Mouse (Mus musculus): ENCODE data around the gene Bhmt. TPM values are rescaled to one million over a fixed set of nuclear protein-coding genes. Genes with fewer than 3 reads are reported as not detected.
"Not testable (repeated sequence)": the region's sequence is repeated elsewhere in the genome, so short reads cannot be mapped to it uniquely, and the experiment has no call there.

Gene Bhmt
- polyA plus RNA-seq, 1 experiment from 2014 or later: 0.09 TPM

DNA sequence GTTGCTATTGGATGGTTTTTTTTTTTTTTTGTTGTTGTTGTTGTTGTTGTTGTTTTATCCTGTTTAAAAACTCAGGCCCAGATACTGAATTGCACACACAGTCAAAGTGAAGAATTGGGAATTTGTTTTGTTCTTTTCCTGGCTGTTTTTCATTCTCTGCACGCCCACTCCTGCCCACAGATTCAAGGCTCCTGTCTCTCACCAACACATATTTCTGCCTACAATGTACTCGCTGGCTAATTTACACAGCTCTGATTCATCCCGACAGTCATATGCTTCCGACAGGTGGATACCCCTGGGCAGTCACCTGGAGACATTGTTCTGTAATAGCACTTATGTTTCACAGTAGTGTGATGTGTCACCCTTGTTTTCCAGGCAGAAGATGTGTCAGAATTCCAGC, 33.1 kb downstream of the Bhmt start:
- Histone ChIP-seq H3K4me2 (no peak overlapping the region), H3K4me1 (no peaks in the 10 kb centered on the region), H3K36me3 (ENCODE audit: poor library complexity, severe bottlenecking) (no peaks in the 10 kb centered on the region), H3K9ac (no peak overlapping the region), H3K4me3 (no peak overlapping the region), H3K9me3 (replicated peaks) (no peaks in the 10 kb centered on the region), H3K27ac (no peak overlapping the region), H3K27me3 (no peaks in the 10 kb centered on the region)
- WGBS: 85% methylated on average over 4 of the region's 4 CpGs
- no peak for ATAC-seq

DNA sequence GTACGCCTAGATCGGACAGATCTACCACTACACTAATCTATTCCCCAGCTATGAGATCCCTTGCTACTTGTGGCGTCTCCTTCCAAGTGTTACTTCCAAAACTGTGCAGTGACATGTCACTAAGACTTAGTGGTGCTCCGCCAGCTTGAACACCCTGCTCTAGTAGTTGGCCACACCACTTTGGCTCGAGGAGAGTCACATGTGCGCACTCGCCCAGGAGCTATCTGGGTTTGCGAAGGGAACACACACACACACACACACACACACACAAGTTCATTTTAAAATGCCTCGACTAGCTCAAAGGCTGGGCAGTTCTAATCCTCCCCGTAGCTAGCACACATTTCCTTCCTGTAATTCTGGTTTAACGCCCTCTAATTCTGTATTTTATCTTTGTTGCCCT, 36.2 kb downstream of the Bhmt start:
- WGBS: 86% methylated on average over 11 of the region's 11 CpGs
- no peaks in the 10 kb centered on the region for H3K4me1 ChIP-seq
- no peaks in the 10 kb centered on the region for H3K9me3 ChIP-seq (replicated peaks)
- no peaks in the 10 kb centered on the region for H3K36me3 ChIP-seq (ENCODE audit: poor library complexity, severe bottlenecking)
- H3K9ac ChIP-seq: no peak overlapping the region
- no peak overlapping the region for H3K4me2 ChIP-seq
- no peak overlapping the region for H3K27ac ChIP-seq
- no peak for ATAC-seq
- H3K4me3 ChIP-seq: no peak overlapping the region
- no peaks in the 10 kb centered on the region for H3K27me3 ChIP-seq

DNA sequence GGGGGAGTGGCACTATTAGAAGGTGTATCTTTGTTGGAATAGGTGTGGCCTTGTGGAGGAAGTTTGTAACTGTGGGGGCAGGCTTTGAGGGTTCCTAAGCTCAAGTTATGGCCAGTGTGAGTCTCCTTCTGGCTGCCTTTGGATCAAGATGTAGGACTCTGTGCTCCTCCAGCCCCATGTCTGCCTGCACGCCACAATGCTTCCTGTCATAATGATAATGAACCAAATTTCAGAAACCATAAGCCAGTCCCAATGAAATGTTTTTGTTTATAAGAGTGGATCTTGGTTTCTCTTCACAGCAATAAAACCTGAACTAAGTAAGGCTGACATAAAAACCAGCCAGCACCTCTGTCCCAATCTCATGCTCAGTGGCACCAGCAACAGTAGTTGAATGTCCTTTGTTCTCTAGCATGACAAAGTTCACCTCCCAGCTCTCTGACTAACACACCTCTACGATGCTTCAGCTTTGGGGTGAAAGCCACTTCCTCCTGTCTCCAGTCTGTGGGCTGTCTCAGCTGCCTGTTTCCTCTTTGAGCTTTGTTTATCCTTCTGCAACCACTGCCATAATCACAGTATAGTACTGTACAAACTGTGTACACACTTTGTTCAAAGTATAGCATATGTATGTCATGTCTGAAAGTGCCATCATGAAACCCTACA, 44.6 kb downstream of the Bhmt start:
- 80% methylated on average over 2 of the region's 2 CpGs for WGBS
- H3K27me3 ChIP-seq: no peaks in the 10 kb centered on the region
- ATAC-seq: no peak

DNA sequence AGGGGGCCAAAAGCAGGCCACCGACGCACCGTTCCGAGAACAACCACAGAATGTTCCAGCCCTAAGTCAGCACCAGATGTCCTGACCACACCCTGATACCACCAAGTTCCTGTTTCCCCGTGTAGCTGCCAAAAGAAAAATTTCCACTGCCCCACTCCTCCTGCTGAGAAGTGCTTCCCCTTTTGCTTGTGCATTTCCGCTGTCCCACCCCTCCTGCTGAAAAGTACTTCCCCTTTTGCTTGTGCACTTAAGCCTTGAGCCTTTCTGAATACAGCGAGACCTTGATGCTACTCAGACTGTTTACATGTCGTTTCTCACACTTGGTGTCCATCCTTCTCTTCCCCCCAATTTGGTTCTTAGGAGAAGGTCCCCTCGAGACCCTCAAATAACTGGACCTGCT, 55.2 kb downstream of the Bhmt start:
- WGBS: 94% methylated on average over 9 of the region's 9 CpGs
- not testable (repeated sequence) for H3K4me2 ChIP-seq, H3K27me3 ChIP-seq

More for the DNA sequence above, 44.6 kb downstream of the Bhmt start:
- no peaks in the 10 kb centered on the region for H3K36me3 ChIP-seq (ENCODE audit: poor library complexity, severe bottlenecking)
- H3K27ac ChIP-seq: no peak overlapping the region
- no peak overlapping the region for H3K4me3 ChIP-seq
- no peaks in the 10 kb centered on the region for H3K9me3 ChIP-seq (replicated peaks)
- no peaks in the 10 kb centered on the region for H3K4me1 ChIP-seq
- no peak overlapping the region for H3K4me2 ChIP-seq
- no peak overlapping the region for H3K9ac ChIP-seq

DNA sequence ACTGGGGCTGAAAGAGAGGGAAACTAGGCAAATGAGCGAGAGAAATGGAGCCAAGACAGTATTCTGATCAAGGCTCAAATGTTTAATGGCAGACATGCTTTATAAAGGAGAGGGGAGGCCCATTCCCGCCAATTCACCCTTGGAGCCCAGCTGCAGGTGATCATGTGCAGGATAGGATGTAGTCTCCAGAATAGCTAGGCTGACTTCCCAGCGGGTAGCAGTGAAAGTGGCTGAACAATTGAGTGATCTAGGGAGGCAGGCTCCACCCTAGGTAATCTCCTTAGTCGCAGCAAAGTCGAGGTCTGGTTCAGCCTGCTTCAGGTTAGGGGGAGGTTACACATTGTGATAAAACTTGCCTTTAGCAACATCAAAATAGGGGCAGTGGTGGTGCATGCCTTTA, 57.3 kb downstream of the Bhmt start:
- Histone ChIP-seq H3K4me1 (no peaks in the 10 kb centered on the region), H3K9me3 (replicated peaks) (no peaks in the 10 kb centered on the region; the same call in 1 of the 2 replicates), H3K4me2 (no peak overlapping the region), H3K4me3 (no peak overlapping the region), H3K9ac (no peak overlapping the region), H3K27me3 (no peaks in the 10 kb centered on the region), H3K36me3 (ENCODE audit: poor library complexity, severe bottlenecking) (no peaks in the 10 kb centered on the region), H3K27ac (no peak overlapping the region)
- 83% methylated on average over 5 of the region's 5 CpGs for WGBS
- no peak for ATAC-seq

More for the DNA sequence above, 55.2 kb downstream of the Bhmt start:
- H3K9me3 ChIP-seq (replicated peaks); H3K4me3 ChIP-seq; H3K36me3 ChIP-seq (ENCODE audit: poor library complexity, severe bottlenecking); H3K9ac ChIP-seq; H3K4me1 ChIP-seq; H3K27ac ChIP-seq; ATAC-seq: not testable (repeated sequence)

DNA sequence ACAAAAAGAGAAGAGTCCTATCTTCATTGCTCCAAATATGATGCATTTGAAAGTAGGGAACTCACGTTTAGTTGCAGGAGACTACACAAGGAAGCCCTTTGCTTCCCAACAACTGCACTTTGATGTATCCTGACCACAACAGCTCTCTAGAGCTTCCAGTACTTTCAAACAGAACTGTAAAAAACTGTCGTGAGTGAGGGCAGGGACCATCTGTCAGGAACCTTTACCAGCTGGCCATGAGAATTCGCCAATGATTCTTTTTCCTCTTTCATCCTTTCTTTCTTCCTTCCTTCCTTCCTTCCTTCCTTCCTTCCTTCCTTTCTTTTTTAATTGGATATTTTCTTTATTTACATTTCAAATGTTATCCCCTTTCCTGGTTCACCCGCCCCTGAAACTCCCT, 68.1 kb downstream of the Bhmt start:
- no peak for ATAC-seq
- Histone ChIP-seq H3K27ac (no peak overlapping the region), H3K4me3 (no peak overlapping the region), H3K27me3 (no peaks in the 10 kb centered on the region), H3K4me1 (no peaks in the 10 kb centered on the region), H3K36me3 (ENCODE audit: poor library complexity, severe bottlenecking) (no peaks in the 10 kb centered on the region), H3K9me3 (replicated peaks) (no peaks in the 10 kb centered on the region), H3K9ac (no peak overlapping the region), H3K4me2 (no peak overlapping the region)
- WGBS: 72% methylated on average over 4 of the region's 4 CpGs

Other genes with a start within 250 kb of the Bhmt start
- 4.8 and 5.4 TPM in 2 replicates for gene Jmy, start 138.2 kb downstream of the Bhmt start, polyA plus RNA-seq (2015; fragmentation: Nextera tagmentation; extraction: Ambion mirVana)
- gene Bhmt2, start 36.3 kb upstream of the Bhmt start, polyA plus RNA-seq (2015; fragmentation: Nextera tagmentation; extraction: Ambion mirVana): 0.09 TPM in 1 of 2 replicates, not detected in the other
- 0.06 and 0.10 TPM in 2 replicates for gene Dmgdh, start 36.5 kb upstream of the Bhmt start, polyA plus RNA-seq (2015; fragmentation: Nextera tagmentation; extraction: Ambion mirVana)
- 4.6 and 6.1 TPM in 2 replicates for gene Arsb, start 133.7 kb upstream of the Bhmt start, polyA plus RNA-seq (2015; fragmentation: Nextera tagmentation; extraction: Ambion mirVana)

Data from forebrain, embryonic 13.5 days (tissue).